Mouse (Mus musculus) thymus, postnatal 0 days (tissue): Measurements from ENCODE around the gene Panx1. TPM values are rescaled to one million over a fixed set of nuclear protein-coding genes. Genes with fewer than 3 reads are reported as not detected.
A peak's percentile ranks its signal among the peaks of the same experiment; 100 is the strongest.

Experiments
- DNase-seq: peaks from one replicate; pipeline ENCODE4 v3.0.0-alpha.2; 2015; ENCODE audit warnings: low spot score
- polyA plus RNA-seq: library from polyadenylated mRNA; unstranded; fragments of >200 nt; fragmentation: Nextera tagmentation; extraction: Ambion mirVana; gene quantifications from 2 replicates; pipeline ENCODE4 v1.2.1, GENCODE M21; 2015

Panx1 gene
- polyA plus RNA-seq, 1 experiment from 2014 or later: 78.1 TPM

GRCm38 (mm10) chr9:15027725-15028124, 17.6 kb downstream of the Panx1 start:
- no peak for DNase-seq

GRCm38 (mm10) chr9:15023049-15023448, 22.2 kb downstream of the Panx1 start:
- no peak for DNase-seq

- DNase-seq: no peak
These were observed 24.1 kb downstream of the Panx1 start for GRCm38 (mm10) chr9:15021156-15021555.

DNA sequence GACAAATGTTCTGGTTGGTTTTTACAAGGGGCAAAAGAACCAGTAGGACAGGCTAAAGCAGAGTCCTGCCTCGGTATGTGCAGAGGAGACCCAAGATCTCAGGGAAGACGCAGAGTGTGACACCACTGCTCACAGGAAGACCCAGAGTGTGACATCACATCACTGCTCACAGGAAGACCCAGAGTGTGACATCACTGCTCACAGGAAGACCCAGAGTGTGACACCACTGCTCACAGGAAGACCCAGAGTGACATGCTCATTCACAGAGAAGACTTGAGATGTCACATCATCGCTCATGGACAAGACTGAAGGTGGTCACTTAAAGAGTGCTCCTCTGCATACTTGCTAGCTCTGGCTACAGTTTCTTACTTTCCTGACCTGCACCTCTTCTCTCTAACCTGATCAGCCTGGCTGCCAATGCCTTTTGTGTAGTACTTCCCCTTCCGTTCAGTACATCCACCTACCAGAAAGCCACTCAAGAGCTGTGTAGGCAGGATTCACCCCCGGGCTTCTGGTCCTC, 24.7 kb downstream of the Panx1 start:
- no peak for DNase-seq

- no peak for DNase-seq
These were observed 26.5 kb downstream of the Panx1 start for GRCm38 (mm10) chr9:15018756-15019131.

GRCm38 (mm10) chr9:15017791-15018755, 27.2 kb downstream of the Panx1 start:
- peak; percentile 88 for DNase-seq

DNA sequence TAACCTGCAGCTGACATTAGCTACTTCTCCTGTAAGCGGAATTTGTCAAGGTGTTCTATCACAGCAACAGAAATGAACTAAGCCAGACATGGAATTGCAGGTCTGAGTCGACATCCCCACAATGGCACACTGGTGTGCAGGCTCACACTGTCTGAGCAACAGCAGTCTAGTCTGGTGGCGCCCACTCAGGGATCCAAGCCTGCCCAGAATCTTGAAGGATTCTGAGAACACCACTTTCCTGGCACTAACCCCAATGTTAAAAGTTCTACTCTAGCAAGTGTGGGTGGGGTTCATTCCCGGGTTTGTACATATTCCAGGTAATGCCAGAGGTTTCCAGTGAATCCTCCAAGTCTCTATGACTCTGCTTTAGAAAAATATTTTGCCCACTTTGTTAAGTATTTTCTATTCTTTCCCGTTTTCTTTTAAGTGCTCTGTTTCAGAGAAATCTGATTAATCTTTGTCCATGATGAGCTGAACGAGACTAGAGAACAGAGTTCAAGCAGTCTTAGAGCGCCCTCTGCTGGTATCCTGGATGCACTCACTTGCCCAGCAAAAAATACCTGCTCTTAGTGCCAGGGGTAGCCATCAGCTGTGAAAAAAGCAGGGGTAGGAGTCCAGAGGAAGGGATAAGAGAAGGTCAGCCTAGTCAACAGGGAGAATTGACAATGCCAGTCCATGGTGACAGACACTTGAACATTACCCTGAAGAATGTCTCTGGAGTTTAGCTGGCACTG, 29.9 kb downstream of the Panx1 start:
- peak; percentile 90 for DNase-seq

DNA sequence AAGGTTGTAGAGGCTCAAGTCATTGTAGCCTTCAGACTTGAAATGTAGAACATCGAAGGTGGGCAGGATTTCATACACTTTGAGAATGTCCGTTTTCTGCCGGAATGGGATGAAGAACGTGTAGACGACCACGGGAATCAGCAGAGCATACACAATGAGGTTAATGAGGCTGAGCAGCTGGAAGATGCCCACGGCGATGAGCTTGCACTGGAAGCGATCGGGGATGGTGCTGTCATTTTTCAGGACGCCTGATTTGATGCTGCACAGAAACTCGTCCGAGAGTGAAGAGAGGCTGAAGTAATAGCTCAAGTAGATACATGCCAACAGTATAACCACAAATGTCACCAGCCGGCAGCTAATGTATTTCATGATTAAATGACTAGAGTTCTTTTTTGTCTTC, 37.7 kb downstream of the Panx1 start:
- DNase-seq: no peak

- DNase-seq: peak; percentile 48
These were observed 41.0 kb downstream of the Panx1 start for GRCm38 (mm10) chr9:15004298-15004685.

DNA sequence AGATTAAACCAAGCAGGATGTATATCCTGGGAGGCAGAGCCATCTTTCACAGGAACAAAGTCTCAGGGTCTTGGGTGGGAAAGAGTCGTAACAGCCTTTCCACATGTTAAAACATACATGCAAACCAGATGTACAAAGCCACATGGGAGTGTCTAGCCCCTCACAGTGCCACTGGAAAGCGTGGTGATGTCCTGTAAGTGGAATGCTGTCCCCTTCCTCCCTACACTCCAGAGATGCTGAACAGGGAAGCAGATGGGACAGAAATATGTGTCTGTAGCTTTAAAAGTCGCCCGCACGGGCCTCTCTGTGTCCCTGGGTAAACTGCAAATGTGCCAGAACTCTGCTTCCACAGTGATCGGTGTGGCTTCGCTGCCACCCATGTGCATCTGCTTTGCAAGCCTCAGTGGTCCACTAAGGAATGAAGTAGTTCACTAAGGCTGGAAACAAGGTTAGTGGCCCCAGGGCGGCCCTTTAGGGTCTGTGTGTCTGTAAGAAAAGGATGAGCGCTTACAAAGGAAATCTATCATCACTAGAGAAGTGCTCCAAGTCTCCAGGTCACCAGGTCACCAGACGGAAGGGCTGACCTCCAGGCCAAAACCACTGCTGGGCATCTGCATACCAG, 41.5 kb downstream of the Panx1 start:
- DNase-seq: no peak

DNA sequence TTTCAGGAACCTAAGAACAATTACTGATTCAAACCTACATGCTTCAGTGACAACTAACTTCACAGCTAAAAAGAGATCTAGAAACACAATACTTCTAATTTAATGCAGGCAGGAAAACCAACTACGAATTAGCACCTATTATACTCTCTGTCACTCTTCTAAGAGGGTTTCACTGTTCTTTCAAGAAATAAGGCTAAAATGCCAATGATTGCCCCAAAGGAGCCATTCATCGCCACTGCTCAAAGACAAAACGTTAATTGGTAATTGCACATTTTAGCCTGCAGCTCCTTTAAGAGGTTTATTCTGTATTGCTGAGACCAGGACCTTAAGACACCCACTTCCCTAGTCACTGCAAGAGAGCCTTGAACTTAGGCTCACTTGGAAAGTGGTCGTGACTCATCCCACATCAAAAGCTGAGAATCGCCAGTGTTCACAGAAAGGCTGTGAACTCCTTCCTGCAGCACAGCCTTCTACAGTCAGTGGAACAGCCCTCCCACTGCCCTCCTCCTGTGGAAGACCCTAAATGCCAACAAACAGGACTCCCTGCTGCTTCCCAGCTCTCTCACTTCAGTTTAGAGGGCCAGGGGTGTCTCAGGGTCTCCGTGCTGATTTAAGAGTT, 42.2 kb downstream of the Panx1 start:
- DNase-seq: peak; percentile 44

GRCm38 (mm10) chr9:14998790-14999189, 46.5 kb downstream of the Panx1 start:
- DNase-seq: no peak

DNA sequence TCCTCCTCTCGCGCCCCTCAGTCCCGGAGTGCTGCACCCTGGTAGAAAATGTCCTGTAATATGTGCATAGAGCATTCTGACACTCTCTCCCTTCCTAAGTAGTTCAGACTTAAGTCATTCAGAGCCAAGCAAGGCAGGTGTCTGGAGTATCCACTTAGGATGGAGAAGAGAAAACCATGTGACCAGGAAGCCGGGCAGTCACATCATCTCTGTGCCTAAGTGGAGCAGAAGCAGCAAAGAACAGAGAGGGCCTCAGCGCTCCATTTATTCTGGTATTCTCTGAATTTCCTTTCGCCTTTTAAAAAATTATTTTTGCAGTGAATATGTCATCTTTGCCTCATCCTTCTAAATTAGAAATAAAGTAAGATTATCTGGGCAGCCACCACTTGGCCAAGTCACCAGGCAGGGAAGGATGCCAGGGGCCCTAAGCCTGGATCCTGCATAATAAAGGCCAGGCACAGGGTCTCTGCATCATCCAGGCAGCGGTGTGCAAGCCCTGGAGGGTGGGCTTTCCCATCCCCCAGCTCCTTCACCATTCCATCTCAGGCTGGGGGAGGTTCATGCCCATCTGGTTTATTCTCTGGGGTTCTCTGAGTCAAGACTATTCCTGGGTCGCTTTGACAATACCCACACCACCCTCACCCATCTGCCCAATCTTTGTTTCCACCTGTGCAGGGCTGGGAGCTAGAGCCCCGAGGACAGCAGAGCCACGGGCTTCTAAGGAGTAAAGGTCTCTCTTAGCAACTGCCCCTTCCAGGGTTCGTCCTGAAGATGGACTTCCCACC, 47.8 kb downstream of the Panx1 start:
- DNase-seq: no peak

DNA sequence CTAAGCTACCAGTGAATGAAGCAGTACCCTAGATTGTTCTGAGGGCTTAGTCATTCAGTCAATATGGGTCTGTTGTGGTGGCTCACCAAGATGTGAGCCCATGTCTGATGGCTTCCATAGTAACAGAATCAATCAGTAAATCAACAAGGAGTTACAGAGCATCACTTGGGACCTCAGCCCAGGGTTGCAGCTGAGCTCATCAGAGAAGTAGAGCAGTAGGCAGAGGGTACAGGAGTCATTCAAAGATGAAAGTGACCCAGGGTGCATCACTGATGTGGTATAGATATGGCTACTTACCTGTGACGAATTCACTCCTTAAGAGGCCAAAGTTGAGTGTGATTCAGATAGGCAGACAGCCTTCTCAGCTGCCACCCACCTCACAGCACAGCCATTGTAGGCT, 49.8 kb downstream of the Panx1 start:
- no peak for DNase-seq

DNA sequence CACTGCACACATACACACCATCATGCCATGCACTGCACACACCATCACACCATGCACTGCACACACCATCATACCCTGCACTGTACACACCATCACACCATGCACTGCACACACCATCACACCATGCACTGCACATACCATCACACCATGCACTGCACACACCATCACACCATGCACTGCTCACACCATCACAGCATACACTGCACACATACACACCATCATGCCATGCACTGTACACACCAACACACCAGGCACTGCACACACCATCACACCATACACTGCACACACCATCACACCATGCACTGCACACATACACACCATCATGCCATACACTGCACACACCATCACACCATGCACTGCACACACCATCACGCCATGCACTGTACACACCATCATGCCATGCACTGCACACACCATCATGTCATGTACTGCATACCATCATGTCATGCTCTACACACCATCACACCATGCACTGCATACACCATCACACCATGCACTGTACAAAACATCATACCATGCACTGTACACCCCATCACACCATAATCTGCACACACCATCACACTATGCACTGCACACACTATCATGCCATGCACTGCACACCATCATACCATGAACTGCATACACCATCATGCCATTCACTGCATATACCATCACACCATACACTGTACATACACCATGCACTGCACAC, 56.5 kb downstream of the Panx1 start:
- DNase-seq: no peak

GRCm38 (mm10) chr9:14983141-14983540, 62.1 kb downstream of the Panx1 start:
- peak; percentile 3 for DNase-seq

DNA sequence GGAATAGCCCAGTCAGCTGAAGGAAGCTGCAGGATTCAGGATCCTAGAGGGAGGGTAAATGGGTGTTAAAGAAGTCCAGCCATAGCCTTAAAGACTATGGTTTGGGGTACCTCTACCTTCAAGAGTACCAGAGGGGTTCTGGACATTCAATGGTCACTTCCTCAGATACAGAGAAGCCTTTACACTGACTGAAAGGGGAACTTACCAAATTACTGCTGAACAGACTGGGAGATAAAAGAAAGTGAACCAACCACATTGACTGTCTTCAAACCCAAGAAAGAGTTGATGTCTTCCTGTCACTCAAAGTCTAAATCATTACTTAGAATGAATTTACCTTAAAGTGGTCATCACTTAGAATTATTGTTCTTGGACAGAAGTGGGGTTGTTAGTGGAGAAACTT, 62.6 kb downstream of the Panx1 start:
- no peak for DNase-seq

- no peak for DNase-seq
These were observed 63.6 kb downstream of the Panx1 start for GRCm38 (mm10) chr9:14981539-14982155.
